Mouse (Mus musculus) c-Kit-negative CD71-positive TER-119-positive erythroid progenitor cells, embryonic 14.5 days (primary cell): ENCODE measurements around the gene Prkar1a.

Source experiments
- DNase-seq: peaks from one replicate; pipeline ENCODE4 v3.0.0-alpha.2; 2013; ENCODE audit warnings: low read depth, low spot score

Gene Prkar1a

DNA sequence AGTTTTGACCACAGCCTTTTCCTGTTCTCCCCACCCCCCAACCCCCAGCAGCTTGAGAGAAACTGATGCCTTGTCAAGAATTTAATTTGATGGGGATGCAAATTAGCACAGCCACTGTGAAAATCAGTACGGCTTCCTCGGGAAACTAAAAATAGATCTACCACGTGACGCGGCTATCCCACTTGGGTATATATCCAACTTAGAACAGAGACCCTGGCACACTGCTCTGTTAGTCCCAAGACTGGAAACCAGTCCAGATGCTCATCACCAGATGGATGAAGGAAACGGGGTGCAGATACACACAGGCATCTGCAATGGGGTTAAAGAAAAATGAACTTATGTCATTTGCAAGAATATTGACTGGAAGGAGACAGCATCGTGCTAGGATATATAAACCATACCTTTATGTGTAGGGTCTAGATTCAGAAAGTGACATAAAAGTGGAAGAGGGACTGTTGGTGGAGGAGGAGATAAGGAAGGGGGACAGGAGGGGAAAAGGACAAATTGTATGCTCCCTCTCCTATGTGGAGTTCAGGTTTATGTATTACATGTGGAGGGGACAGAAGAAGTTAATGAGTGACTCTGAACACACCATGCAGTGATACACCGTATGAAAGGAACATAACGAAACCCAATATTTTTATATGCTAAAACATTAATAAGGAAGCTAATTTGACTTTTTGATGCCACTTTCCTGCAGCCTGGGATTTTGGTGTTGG lies 56.3 kb downstream of the Prkar1a start:
- no peak for DNase-seq

DNA sequence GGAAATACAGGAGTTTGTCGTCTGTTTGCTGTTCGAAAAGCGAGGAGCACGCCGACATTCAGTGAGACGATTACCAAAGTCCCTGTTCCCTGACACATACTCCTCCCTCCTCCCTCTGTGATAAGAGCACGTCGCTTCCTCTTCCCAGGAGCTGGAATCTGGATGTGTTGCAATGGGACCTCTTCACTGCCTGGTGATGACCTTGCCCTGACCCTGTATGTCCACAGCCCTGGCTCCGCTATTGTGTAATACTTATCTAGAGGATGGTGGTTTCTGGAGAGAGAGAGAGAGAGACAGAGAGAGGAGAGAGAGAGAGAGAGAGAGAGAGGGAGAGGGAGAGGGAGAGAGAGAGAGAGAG lies 56.8 kb downstream of the Prkar1a start:
- no peak for DNase-seq

DNA sequence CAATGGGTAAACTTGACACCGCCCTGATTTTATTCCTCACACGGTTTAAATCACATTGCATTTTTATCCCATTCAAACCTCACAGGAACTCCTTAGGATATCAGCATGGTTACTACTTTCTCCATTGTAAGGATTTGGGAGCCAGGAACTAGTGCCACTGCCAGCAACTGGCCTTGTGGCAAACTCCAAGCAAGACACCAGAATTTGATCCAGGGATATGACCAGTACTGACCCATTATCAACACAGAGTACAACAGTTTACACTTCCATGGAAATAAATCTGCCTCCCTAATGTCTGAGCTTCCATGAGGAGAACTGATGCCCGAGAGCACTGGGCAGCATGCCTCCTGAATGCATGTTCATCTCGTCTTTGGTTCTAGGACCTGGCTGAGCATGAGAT lies 57.4 kb downstream of the Prkar1a start:
- no peak for DNase-seq

DNA sequence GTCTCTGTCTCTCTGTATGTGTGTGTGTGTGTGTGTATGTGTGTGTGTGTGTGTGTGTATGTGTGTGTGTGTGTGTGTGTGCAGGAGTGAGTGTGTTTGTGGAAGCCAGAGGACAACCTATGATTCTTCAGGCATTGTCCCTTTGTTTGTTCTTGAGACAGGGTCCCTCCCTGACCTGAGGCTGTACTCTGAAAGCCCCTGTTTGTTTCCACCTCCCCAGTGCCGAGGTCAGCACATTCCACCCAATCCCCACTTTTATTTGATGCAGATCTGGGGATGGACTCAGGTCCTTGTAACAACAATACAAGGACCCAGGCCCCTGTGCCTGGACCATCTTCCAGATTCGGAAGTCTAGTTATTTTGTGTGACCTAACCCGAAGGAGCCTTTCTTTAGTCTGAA lies 58.2 kb downstream of the Prkar1a start:
- no peak for DNase-seq

DNA sequence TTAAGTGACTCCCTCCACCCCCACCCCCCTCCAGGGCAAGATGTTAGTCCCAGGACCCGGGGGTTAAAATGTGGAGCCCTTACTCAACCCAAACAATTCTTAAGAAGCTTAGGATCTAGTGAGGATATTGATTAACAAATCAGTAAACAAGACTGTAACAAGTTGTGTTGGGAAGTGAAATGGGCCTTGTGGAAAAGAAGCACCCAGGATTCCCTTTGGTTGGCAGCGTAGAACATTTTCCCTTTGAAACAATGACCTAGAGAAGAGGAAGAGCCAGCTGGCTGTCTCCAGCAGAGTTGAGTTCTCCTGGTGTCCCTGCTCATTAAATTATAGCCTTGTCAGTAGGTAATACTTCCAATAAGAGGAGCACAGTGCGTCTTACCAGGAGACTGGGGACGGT lies 59.6 kb downstream of the Prkar1a start:
- no peak for DNase-seq

DNA sequence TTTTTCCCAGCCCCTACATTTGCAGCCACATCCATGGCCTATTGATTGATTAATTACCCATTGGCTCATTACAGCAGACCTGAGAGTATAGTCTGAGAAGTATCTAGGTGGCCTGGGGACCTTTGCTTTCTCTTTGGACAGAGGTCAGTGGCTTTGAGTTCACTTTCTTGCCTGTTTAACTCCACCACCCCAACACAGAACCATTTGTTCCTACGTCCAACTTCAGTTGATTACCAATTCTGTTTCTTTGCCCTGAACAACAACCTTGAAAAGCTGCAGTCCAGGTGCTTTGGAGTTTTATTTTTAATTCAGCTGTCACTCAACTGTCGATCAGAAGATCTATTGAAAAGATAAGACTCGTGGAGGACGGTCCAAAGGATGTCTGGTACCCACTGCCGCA lies 60.3 kb downstream of the Prkar1a start:
- DNase-seq: no peak

DNA sequence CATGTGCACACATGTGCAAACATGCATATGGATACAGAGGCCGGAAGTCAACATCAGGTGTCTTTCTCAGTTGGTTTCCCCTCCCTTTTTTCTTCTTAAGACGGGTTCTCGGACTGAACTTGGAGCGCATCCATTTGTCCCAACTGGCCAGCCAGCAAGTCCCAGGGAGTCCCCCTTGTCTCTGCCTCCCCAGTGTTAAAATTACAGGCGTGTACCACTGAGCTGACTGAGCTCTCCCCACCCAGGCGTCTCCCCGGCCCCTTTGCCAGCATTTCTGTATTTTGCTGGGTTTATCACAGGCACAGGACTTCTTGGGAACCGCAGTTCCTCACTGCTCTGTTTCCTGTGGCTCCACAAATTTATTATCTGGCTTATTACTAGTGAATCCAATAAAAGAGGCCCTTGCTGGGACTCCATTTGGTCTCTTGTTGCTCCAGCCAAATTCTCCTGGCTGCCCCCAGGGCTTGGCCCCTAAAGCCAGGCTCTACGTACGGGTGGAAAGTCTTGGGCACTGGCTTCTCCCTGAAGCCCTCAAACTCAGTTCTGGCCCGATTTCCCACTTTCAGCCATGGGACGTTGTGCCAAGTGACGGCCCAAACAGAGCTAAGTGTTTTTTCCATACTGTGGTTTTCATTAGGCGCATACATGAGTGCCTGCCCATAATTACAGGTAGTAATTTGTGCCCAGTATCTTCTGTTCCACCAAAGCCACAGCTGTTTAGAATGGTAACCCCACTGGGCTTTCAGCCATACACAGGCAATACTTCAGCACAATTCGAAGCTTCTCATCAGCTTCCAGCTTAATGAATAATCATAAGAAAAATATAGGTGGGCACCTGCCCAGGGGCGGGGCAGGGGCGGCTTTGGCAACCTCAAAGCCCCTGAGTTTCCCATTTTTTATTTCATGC lies 65.4 kb downstream of the Prkar1a start:
- DNase-seq: no peak

DNA sequence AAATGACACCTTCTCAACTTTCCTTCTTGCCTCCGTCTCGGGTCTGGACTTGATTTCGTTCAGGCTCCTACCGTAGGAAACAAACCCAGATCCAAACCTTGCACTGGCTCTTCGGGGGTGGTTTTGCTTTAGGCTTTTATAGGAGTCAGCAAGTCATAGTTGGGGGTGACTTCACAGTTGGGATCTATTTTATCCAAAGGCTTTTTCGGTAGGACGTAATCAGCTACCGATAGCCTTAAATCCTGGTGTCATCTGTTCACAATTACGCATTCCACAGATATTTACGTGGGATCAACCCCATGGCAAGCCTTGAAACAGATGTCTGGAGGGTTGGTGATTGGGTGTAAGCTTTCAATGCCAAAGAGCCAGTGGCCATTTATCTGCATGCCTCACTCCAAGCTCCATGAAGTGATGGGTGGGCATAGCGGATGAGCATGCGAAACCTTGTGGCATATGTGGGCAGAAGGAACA lies 66.1 kb downstream of the Prkar1a start:
- no peak for DNase-seq

DNA sequence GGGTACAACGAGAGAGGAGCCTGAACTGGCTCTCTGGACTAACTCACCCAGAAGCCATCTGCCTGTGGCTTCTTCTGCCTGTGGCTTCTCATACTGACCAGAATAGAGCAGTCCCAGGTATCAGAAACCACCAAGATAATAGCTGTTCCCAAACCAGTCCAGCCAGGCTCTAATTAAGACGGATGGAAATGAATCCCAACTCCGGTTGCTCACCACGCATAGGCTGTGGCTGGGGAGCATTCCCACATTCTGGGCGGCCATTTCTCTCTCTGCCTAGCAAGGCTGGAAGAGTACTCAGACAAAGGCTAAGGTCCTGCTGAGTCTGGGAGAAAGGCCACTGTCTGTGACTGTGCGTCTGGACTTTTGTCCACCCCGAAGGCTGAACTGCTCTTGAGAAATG lies 67.8 kb downstream of the Prkar1a start:
- no peak for DNase-seq

DNA sequence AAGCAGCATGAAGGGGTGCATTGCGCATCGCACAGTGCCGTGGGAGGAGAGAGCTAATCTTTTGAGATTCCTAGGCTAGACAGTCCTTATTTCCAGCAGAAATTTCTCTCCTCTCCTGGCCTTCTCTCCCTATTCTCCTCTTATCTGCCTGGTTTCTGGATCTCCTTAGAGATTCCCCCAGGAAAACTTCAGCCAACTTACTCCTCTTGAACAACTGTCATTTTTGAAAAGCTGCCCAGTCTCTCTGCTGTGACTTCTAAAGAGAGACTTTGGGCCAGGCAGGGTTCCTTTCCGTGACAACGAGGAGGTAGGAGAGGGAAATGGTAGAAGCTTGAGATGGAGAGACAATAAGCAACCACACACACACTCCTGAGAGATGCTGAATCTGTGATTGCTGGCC lies 68.2 kb downstream of the Prkar1a start:
- no peak for DNase-seq

DNA sequence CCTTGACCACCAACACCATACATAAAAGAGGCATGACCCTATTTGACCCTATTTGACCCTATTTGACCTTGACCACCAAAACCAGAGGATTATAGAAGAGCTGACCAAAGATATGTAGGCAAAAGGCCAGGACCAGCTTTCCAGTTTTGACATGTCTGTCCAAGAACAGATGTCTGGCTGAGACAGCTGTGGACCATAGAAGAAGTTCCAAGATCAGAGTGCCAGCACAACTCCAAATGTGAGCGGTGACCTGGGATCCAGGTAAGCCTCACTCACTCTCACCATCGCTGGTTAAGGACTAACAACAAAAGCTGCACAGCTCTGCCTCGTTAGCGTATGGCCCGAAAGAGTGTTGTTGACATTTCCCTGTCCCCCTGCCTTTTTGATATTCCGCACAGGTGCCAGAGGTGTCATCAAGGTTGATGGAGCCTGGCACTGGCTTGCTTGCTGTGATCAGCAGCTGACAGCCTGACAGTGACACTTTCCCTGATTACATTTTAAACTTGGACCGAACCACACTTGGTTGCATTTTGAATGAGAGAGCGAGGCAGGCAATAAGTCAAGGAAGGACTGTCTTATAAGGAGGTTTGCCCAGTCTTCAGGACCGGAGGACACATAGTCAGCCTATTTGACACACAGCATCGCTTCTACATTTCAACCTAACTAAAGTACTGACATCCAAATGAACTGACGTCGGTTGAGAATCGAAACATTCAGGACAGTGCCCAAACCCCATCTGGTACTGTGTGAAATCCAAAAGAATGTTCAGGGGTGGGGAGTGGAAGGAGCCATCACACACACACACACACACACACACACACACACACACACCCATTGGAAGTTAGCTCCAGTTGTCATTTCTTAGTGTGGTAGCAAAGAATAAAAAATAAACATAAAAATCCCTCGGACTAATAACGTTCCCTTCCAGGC lies 69.0 kb downstream of the Prkar1a start:
- DNase-seq: no peak
